Mouse (Mus musculus): ENCODE results near the gene Ing2. TPM values are rescaled to one million over a fixed set of nuclear protein-coding genes. Genes with fewer than 3 reads are reported as not detected.
A peak's percentile ranks its signal among the peaks of the same experiment; 100 is the strongest.

The Ing2 gene
- polyA plus RNA-seq, 1 experiment from 2014 or later, result 9.9 TPM

GRCm38 (mm10) chr8:47637152-47637551 lies 38.2 kb downstream of the Ing2 start:
- no peak for ATAC-seq (ENCODE audit: insufficient number of reproducible peaks, insufficient read depth, low FRiP score, low read depth)
- no peak overlapping the region for H3K4me2 ChIP-seq (ENCODE audit: low read length)
- no peak overlapping the region for H3K4me3 ChIP-seq (ENCODE audit: control insufficient read depth in 1 of 2, insufficient read depth in 1 of 2, low read depth in 1 of 2, low read length in 2 of 2)
- H3K9me3 ChIP-seq (ENCODE audit: control insufficient read depth, low read length), result 0 out of 2 replicates have a peak, but pooled peaks cover 3% of the 10 kb centered on the region
- 51% methylated on average over 4 of the region's 4 CpGs for WGBS
- no peaks in the 10 kb centered on the region for H3K36me3 ChIP-seq (ENCODE audit: control insufficient read depth, insufficient read depth, low read length)
- no peaks in the 10 kb centered on the region; a peak in 1 of 4 replicates for H3K4me1 ChIP-seq (ENCODE audit: control insufficient read depth in 2 of 2, insufficient read depth in 2 of 2, low read length in 2 of 2)
- no peak overlapping the region for H3K9ac ChIP-seq (ENCODE audit: low read length)
- no peak overlapping the region for H3K27ac ChIP-seq (replicated peaks in 1 of 2; ENCODE audit: control insufficient read depth in 1 of 2, insufficient read depth in 1 of 2, low read depth in 2 of 2, low read length in 2 of 2)
- H3K27me3 ChIP-seq (ENCODE audit: control insufficient read depth, insufficient read depth, low read length), result no peaks in the 10 kb centered on the region

- Histone ChIP-seq H3K27ac (replicated peaks in 1 of 2; ENCODE audit: control insufficient read depth in 1 of 2, insufficient read depth in 1 of 2, low read depth in 2 of 2, low read length in 2 of 2) (no peak overlapping the region), H3K36me3 (ENCODE audit: control insufficient read depth, insufficient read depth, low read length) (no peaks in the 10 kb centered on the region), H3K9ac (ENCODE audit: low read length) (no peak overlapping the region), H3K4me1 (ENCODE audit: control insufficient read depth in 2 of 2, insufficient read depth in 2 of 2, low read length in 2 of 2) (no peaks in the 10 kb centered on the region; a peak in 1 of 4 replicates), H3K9me3 (ENCODE audit: control insufficient read depth, low read length) (peaks cover 6% of the 10 kb centered on the region), H3K4me3 (ENCODE audit: control insufficient read depth in 1 of 2, insufficient read depth in 1 of 2, low read depth in 1 of 2, low read length in 2 of 2) (no peak overlapping the region), H3K4me2 (ENCODE audit: low read length) (no peak overlapping the region), H3K27me3 (ENCODE audit: control insufficient read depth, insufficient read depth, low read length) (no peaks in the 10 kb centered on the region)
- 60% methylated on average over 3 of the region's 3 CpGs for WGBS
- ATAC-seq (ENCODE audit: insufficient number of reproducible peaks, insufficient read depth, low FRiP score, low read depth), result no peak
Observed at GRCm38 (mm10) chr8:47636032-47636431, 39.3 kb downstream of the Ing2 start.

- no peak overlapping the region for H3K27ac ChIP-seq (replicated peaks in 1 of 2; ENCODE audit: control insufficient read depth in 1 of 2, insufficient read depth in 1 of 2, low read depth in 2 of 2, low read length in 2 of 2)
- H3K4me1 ChIP-seq (ENCODE audit: control insufficient read depth in 2 of 2, insufficient read depth in 2 of 2, low read length in 2 of 2), result no peaks in the 10 kb centered on the region; a peak in 1 of 4 replicates
- H3K36me3 ChIP-seq (ENCODE audit: control insufficient read depth, insufficient read depth, low read length), result no peaks in the 10 kb centered on the region
- WGBS, result 37% methylated on average over 10 of the region's 10 CpGs
- H3K9ac ChIP-seq (ENCODE audit: low read length), result no peak overlapping the region
- H3K27me3 ChIP-seq (ENCODE audit: control insufficient read depth, insufficient read depth, low read length), result no peaks in the 10 kb centered on the region
- ATAC-seq (ENCODE audit: insufficient number of reproducible peaks, insufficient read depth, low FRiP score, low read depth), result no peak
- H3K9me3 ChIP-seq (ENCODE audit: control insufficient read depth, low read length), result peaks cover 4% of the 10 kb centered on the region
- peak overlapping the region; percentile 24; the same call in 1 of the 2 replicates for H3K4me2 ChIP-seq (ENCODE audit: low read length)
- H3K4me3 ChIP-seq (ENCODE audit: control insufficient read depth in 1 of 2, insufficient read depth in 1 of 2, low read depth in 1 of 2, low read length in 2 of 2), result no peak overlapping the region
Observed at GRCm38 (mm10) chr8:47634791-47635341, 40.5 kb downstream of the Ing2 start.

- no peak overlapping the region for H3K9ac ChIP-seq (ENCODE audit: low read length)
- no peaks in the 10 kb centered on the region for H3K27me3 ChIP-seq (ENCODE audit: control insufficient read depth, insufficient read depth, low read length)
- no peak for ATAC-seq (ENCODE audit: insufficient number of reproducible peaks, insufficient read depth, low FRiP score, low read depth)
- H3K27ac ChIP-seq (replicated peaks in 1 of 2; ENCODE audit: control insufficient read depth in 1 of 2, insufficient read depth in 1 of 2, low read depth in 2 of 2, low read length in 2 of 2), result no peak overlapping the region
- H3K4me3 ChIP-seq (ENCODE audit: control insufficient read depth in 1 of 2, insufficient read depth in 1 of 2, low read depth in 1 of 2, low read length in 2 of 2), result no peak overlapping the region
- WGBS, result 83% methylated on average over 1 of the region's 1 CpGs
- no peaks in the 10 kb centered on the region for H3K36me3 ChIP-seq (ENCODE audit: control insufficient read depth, insufficient read depth, low read length)
- H3K4me2 ChIP-seq (ENCODE audit: low read length), result no peak overlapping the region
- no peaks in the 10 kb centered on the region for H3K4me1 ChIP-seq (ENCODE audit: control insufficient read depth in 2 of 2, insufficient read depth in 2 of 2, low read length in 2 of 2)
- 0 out of 2 replicates have a peak, but pooled peaks cover 3% of the 10 kb centered on the region for H3K9me3 ChIP-seq (ENCODE audit: control insufficient read depth, low read length)
Observed at GRCm38 (mm10) chr8:47621144-47621543, 54.2 kb downstream of the Ing2 start.

Other genes starting within 250 kb of the Ing2 start
- gene Stox2, start 229.2 kb downstream of the Ing2 start, polyA plus RNA-seq (2014; fragmentation: Nextera tagmentation; extraction: Ambion mirVana), result 10.8 and 10.9 TPM in 2 replicates
- gene Trappc11, start 142.1 kb downstream of the Ing2 start, polyA plus RNA-seq (2014; fragmentation: Nextera tagmentation; extraction: Ambion mirVana), result 22.1 and 22.5 TPM in 2 replicates
- 39.1 and 40.7 TPM in 2 replicates for gene Rwdd4a, start 141.9 kb downstream of the Ing2 start, polyA plus RNA-seq (2014; fragmentation: Nextera tagmentation; extraction: Ambion mirVana)
- 15.6 and 15.8 TPM in 2 replicates for gene Cdkn2aip, start 38.4 kb upstream of the Ing2 start, polyA plus RNA-seq (2014; fragmentation: Nextera tagmentation; extraction: Ambion mirVana)
- gene Cldn24, start 146.6 kb upstream of the Ing2 start, polyA plus RNA-seq (2014; fragmentation: Nextera tagmentation; extraction: Ambion mirVana), result not detected in 2 replicates
- not detected in 2 replicates for gene Cldn22, start 148.9 kb upstream of the Ing2 start, polyA plus RNA-seq (2014; fragmentation: Nextera tagmentation; extraction: Ambion mirVana)

Measured in heart, embryonic 14.5 days (tissue).